Mouse (Mus musculus): Measurements from ENCODE around the gene 1700019D03Rik.
"Not testable (repeated sequence)": the region's sequence is repeated elsewhere in the genome, so short reads cannot be mapped to it uniquely, and the experiment has no call there.

The 1700019D03Rik gene

DNA sequence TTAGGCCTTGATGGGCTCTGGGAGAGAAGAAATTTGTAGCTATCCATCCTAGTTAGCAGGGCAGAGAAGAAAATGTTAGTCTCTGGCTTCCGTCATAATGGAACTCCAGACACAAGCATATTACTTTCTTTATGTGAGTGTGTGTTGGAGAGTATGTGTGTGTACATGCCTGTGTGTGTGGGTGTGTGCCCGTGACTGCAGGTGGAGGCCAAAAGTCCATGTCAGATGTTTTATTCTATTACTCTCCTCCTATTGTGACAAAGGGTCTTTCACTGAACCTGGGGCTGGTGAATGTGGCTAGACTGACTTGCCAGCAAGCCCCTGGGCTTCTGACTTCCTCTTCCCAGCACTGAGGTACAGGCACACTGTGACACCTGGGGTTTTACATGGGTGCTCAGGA, 65.5 kb downstream of the 1700019D03Rik start:
- DNase-seq (ENCODE audit: low spot score) = no peak

DNA sequence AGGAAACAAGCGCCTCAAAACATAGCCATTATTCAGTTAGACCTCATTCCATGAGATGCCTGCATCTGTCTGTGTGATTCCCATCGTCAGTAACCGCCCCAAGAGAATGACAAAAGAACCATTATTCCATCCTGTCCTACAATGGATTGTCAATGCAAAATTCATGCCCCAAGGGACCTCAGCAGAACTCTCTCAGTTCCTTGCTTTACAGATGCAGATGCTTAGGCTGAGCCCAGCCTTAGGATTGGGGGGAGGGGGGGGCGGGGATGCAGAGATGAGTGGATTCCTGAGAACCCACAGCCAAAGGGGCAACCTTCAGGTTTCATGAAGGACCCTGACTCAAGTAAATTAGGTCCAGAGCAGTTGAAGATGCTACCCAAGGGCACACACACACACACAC, 66.4 kb downstream of the 1700019D03Rik start:
- no peak for DNase-seq (ENCODE audit: low spot score)

DNA sequence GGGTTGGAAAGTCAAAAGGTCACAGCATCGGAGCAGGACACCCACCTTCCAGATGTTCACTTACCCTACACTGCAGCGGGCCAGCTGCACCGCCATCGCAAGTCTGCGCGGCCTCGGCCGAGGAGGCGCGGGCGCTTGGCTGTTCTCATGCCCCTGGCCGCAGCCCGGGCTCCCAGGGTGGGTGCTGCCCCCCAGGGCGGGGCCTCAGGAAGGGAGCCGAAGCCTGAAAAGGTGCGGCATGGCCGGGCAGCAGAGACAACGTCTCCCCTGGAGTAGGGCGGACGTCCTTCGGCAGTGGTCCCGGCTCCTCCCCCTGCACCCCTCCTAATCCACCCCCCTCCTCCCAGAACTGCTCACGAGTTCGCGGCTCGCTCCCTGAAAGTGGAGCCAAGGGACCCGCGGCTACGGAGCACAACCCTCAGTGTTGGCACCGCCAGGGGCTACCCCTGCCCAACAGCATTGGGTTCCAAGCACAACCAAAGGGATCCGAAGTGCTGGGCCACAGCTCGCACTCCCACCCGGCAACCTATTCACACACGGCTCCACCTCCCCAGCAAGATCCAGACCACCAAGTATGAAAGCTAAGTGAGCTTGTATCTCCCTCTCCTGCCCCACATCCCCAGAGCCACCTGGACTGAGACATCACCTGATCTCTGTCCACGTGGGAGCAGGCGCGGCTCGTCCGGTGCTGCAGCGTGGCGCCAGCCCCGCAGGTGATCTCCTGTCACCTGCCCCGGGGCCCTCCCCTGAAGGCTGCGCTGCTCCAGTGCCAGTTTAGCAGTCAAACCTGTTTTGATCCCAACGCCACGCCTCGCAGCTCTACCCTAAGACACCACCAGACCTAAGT, 67.2 kb downstream of the 1700019D03Rik start:
- DNase-seq (ENCODE audit: low spot score) = no peak

DNA sequence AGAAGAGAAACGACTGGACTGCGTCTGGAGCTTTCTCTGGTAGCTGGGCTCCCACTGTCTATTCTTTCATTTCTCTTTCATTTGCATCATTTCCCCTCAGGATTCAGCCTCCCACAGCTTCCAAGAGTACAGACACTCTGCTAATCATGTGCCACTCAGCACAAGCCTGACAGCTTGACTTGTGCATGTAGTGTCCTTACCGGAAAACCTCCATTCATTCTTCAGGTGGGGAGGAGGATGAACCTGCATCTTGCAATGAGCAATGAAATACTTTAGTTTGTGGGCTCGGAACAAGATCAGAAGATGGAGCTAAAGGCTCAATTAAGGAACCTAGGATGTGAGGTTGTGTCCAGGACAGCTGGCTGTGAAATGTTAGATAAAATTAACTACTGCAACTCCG, 67.8 kb downstream of the 1700019D03Rik start:
- no peak for DNase-seq (ENCODE audit: low spot score)

DNA sequence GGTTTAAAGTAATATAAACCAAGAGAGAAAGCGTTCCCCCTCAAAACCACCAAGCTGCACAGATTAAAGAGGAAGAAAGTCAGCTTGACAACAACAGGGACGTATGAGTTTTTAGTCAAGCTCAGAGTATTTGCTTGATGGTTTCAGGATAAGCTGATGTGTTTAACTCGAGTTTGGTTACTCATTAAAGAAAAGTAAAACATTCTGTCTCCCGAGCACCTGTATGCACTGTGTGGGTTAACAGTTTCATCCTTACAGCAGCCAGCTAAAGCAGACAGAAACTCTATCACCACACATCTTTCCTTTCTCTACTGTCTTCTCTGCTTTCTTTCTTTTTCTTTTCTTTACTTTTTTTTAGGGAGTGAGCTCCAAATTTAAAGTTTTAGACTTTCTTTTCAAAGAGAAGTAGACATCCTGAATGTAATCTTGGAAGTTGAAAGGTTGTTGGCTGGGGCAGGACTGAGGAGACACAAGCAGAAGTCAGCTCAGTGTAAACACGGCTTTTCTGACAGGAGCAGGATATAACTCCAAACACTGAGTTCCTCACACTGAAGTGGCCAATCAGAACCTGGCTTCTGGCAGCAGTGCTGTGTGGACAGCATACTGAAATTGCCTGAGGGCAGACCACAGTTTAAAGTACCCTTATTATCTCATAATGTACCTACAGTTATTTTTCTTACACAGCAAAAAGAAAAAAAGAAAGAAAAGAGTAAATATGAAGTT, 68.7 kb downstream of the 1700019D03Rik start:
- DNase-seq (ENCODE audit: low spot score) = no peak

- DNase-seq (ENCODE audit: low spot score) = no peak
Observed at GRCm38 (mm10) chr1:52947895-52948294, 72.1 kb downstream of the 1700019D03Rik start.

GRCm38 (mm10) chr1:52939021-52939420, 81.0 kb downstream of the 1700019D03Rik start:
- DNase-seq (ENCODE audit: low spot score) = no peak

- DNase-seq (ENCODE audit: low spot score) = no peak
Observed at GRCm38 (mm10) chr1:52934494-52934893, 85.5 kb downstream of the 1700019D03Rik start.

GRCm38 (mm10) chr1:52924482-52924881, 95.5 kb downstream of the 1700019D03Rik start:
- not testable (repeated sequence) for DNase-seq (ENCODE audit: low spot score)

GRCm38 (mm10) chr1:52918897-52919296, 101.1 kb downstream of the 1700019D03Rik start:
- DNase-seq (ENCODE audit: low spot score) = not testable (repeated sequence)

DNA sequence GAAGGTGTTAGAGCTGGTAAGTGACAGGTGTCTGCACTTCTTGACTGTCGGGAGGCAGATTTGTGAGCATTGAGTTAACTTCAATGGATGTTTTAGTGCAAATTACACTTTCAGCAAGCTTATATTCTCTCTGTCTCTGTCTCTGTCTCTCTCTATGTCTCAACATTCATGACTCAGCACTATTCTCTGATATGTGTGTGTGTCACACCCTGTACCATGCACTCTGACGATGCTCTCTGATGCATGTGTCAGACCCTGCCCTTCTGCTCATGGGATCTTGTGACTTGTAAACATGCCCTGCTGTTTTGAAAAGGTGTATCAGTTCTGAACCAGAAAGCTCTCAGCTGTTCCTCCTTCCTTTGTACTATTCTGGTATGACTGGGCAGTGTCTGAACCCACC, 103.3 kb downstream of the 1700019D03Rik start:
- no peak for DNase-seq (ENCODE audit: low spot score)

DNA sequence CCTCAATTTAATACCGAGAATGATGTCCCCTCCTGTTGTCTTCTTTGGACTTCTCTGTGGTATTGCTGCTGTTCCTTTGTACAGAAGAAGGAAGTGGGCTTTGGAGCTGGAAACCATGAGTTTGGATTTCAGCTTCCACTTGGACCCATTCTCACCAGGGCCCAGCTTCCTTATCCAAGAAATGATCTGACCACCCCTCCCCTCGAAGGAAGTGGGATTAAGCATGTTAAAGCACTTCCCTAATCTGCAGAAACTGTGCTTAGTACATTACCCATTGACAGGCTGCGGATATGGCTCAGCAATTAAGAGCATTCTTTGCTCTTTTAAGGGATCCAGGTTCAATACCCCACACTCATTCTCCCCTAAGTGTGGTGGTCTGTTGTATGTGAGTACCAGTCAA, 110.2 kb downstream of the 1700019D03Rik start:
- DNase-seq (ENCODE audit: low spot score) = no peak

DNA sequence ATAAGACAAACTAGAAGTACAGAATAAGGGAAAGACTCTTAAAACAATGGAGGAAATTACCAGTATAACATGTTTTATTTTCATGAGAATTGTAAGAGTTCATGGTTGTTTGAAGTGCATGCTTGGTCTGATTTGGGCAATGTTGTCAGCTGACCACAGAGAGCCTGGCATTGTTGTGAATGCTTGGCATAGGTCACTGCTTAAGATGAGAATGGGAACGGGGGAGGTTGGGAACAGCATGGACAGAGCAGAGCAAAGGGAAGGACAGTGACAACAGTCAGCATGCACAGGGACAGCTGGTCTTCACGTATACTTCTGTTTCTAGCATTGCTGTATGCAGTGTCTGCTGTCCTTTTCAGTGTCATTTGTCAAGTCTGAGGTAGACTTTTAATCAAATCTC, 135.8 kb downstream of the 1700019D03Rik start:
- no peak for DNase-seq (ENCODE audit: low spot score)
